Mouse (Mus musculus): Measurements from ENCODE around the gene Il12rb1. TPM values are rescaled to one million over a fixed set of nuclear protein-coding genes. Genes with fewer than 3 reads are reported as not detected.
A peak's percentile ranks its signal among the peaks of the same experiment; 100 is the strongest.

Gene Il12rb1
- polyA plus RNA-seq, 1 experiment from 2014 or later: 0.06 TPM

DNA sequence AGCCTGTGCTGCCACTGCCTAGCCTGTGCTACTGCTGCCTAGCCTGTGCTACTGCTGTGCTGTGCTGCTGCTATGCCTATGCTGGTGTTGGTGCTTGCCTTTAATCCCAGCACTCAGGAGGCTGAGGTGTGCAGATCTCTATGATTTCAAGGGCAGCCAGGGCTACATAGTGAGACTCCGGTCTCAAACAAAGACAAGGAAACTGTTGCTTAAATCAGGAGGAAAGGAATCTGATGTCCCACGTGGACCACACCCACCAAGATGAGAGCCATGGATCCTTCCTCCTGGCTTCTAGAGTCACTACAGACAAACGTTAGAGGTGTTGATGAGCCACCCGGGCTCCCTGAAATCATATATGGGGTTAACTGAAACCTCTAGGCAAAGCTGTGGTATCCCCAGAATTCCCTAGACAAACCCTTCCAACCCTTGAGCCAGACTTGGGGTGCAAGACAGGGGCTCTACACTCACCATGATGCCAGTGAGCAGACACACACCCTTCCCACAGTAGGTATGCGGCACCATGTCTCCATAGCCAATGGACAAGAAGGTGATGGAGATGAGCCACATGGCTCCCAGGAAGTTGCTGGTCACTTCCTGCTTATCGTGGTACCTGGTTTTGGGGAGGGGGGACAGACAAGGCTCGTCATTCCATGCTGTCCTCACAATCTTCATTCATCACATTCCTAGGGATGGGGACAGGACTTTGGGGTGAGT, 42.0 kb downstream of the Il12rb1 start:
- Histone ChIP-seq H3K9ac (no peak overlapping the region), H3K27ac (no peak overlapping the region), H3K4me3 (no peak overlapping the region), H3K4me1 (peaks cover 15% of the 10 kb centered on the region), H3K4me2 (replicated peaks) (no peak overlapping the region), H3K36me3 (peaks cover 6% of the 10 kb centered on the region; the same call in 1 of the 2 replicates), H3K9me3 (no peaks in the 10 kb centered on the region), H3K27me3 (peaks cover 6% of the 10 kb centered on the region)
- 75% methylated on average over 7 of the region's 7 CpGs for WGBS
- ATAC-seq (ENCODE audit: low FRiP score, low read depth): no peak

DNA sequence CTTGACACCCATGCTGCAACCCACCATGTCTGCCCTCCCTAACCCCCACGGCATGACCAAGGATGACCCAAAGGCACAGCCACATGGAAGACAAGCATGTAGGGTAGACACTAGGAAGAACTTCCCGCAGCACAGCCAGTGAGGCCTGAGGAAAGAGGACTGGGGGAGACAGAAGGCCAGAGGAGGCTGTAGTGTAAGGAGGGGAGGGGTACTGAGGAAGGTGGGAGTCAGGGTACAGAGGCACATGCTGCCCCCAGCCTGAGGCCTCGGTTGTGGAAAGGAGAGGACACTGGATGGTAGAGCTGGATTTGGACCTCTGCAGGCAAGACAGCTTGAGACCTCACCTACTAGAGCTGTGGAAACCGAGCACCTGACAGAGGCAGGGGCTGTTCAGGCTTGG, 42.7 kb downstream of the Il12rb1 start:
- Histone ChIP-seq H3K9ac (no peak overlapping the region), H3K4me3 (no peak overlapping the region), H3K9me3 (no peaks in the 10 kb centered on the region), H3K4me2 (replicated peaks) (no peak overlapping the region), H3K4me1 (peaks cover 15% of the 10 kb centered on the region), H3K27ac (no peak overlapping the region), H3K36me3 (peaks cover 6% of the 10 kb centered on the region; the same call in 1 of the 2 replicates), H3K27me3 (peaks cover 6% of the 10 kb centered on the region)
- no peak for ATAC-seq (ENCODE audit: low FRiP score, low read depth)
- WGBS: 83% methylated on average over 4 of the region's 4 CpGs

- Histone ChIP-seq H3K4me2 (replicated peaks) (no peak overlapping the region), H3K36me3 (peaks cover 6% of the 10 kb centered on the region; the same call in 1 of the 2 replicates), H3K27me3 (peaks cover 4% of the 10 kb centered on the region), H3K9ac (peak overlapping the region; percentile 50), H3K4me3 (no peak overlapping the region), H3K27ac (peak overlapping the region; percentile 15; the same call in 1 of the 2 replicates), H3K4me1 (peaks cover 22% of the 10 kb centered on the region), H3K9me3 (no peaks in the 10 kb centered on the region)
- WGBS: 26% methylated on average over 6 of the region's 6 CpGs
- peak; percentile 24; the same call in 1 of the 2 replicates for ATAC-seq (ENCODE audit: low FRiP score, low read depth)
Measured at GRCm38 (mm10) chr8:70851837-70852236, 43.6 kb downstream of the Il12rb1 start.

DNA sequence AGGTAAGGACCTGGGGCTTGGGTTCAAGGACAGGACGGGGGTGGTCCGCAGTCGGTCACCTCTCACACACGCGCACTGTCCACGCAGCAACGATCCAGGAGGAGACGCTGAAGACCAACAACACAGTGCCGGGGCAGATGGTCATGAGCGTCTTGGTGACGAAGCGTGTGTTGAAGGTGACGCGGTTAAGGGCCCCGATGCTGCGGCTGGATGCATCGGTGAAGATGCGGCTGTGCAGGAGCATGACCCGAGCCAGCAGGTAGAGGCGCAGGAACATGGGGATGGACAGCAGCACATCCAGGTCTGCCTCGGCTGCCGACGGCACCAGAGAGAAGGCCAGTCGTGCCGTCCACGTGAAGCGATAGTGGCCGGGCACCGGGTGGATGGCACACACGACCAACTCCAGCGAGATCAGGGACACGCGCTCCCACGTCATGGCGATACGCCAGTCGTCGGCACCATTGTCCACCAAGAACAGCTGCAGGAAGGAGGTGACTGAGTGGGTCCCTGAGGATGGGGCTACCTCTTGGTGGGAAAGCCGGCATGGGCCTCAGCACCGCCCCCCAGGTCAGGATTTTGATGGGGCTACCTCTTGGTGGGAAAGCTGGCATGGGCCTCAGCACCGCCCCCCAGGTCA, 44.5 kb downstream of the Il12rb1 start:
- H3K4me2 ChIP-seq (replicated peaks): no peak overlapping the region
- H3K27me3 ChIP-seq: peaks cover 1% of the 10 kb centered on the region; the same call in 1 of the 2 replicates
- H3K9ac ChIP-seq: peak overlapping the region; percentile 50; the same call in 1 of the 2 replicates
- peaks cover 30% of the 10 kb centered on the region for H3K4me1 ChIP-seq
- 90% methylated on average over 41 of the region's 41 CpGs for WGBS
- H3K36me3 ChIP-seq: peaks cover 6% of the 10 kb centered on the region; the same call in 1 of the 2 replicates
- ATAC-seq (ENCODE audit: low FRiP score, low read depth): no peak
- no peak overlapping the region for H3K27ac ChIP-seq
- H3K4me3 ChIP-seq: no peak overlapping the region
- no peaks in the 10 kb centered on the region for H3K9me3 ChIP-seq

DNA sequence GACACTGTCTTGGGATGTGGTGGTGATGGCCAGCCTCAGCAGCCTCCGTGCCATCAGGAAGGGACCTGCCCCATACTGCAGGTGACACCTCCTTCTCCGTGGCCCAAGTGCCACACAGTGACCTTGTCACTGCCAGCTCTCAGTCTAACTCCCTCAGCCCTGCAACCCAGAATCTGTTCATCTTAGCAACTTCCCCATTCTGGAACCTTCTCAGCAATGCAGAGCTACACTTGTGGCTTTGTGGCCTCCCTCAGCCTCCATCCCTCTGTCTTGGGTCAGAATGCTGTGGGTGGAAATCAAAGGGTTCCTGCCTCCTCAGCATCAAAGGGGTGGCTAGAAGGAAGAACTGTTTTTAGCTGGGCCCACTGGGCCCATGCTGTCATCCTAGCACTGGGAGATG, 45.6 kb downstream of the Il12rb1 start:
- Histone ChIP-seq H3K27me3 (no peaks in the 10 kb centered on the region), H3K4me2 (replicated peaks) (no peak overlapping the region), H3K4me1 (peaks cover 40% of the 10 kb centered on the region), H3K27ac (no peak overlapping the region), H3K9ac (no peak overlapping the region), H3K4me3 (no peak overlapping the region), H3K36me3 (peaks cover 6% of the 10 kb centered on the region; the same call in 1 of the 2 replicates), H3K9me3 (no peaks in the 10 kb centered on the region)
- 85% methylated on average over 2 of the region's 2 CpGs for WGBS
- ATAC-seq (ENCODE audit: low FRiP score, low read depth): no peak

DNA sequence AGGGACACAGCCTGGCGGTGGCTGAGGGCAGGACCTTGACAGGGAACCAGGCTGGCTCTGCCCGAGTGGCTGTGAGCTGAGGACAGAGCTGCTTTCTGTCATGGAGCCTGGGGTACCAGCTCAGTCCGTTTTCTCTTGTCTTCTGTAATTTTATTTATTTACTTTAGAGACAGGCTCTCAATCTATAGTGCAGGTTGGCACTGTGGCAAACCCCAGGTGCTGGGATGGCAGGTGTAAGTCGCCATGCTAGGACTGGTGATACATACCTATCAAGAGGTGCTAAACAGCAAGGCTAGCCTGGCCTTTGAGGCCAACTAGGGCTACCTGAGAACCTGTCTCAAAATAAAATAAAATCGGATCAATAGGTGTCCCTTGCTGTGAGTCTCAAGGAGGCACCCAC, 47.8 kb downstream of the Il12rb1 start:
- WGBS: 64% methylated on average over 5 of the region's 5 CpGs
- ATAC-seq (ENCODE audit: low FRiP score, low read depth): no peak
- Histone ChIP-seq H3K9ac (no peak overlapping the region; the same call in 1 of the 2 replicates), H3K9me3 (no peaks in the 10 kb centered on the region), H3K27ac (no peak overlapping the region), H3K4me2 (replicated peaks) (peak overlapping the region; percentile 85), H3K27me3 (no peaks in the 10 kb centered on the region), H3K36me3 (peaks cover 6% of the 10 kb centered on the region; the same call in 1 of the 2 replicates), H3K4me3 (peak overlapping the region; percentile 54; the same call in 1 of the 2 replicates), H3K4me1 (peaks cover 40% of the 10 kb centered on the region)

- Histone ChIP-seq H3K4me3 (peak overlapping the region; percentile 54), H3K27ac (no peak overlapping the region)
- ATAC-seq (ENCODE audit: low FRiP score, low read depth): peak; percentile 72
Measured at GRCm38 (mm10) chr8:70856541-70857197, 48.4 kb downstream of the Il12rb1 start.

GRCm38 (mm10) chr8:70857516-70857915, 49.3 kb downstream of the Il12rb1 start:
- ATAC-seq (ENCODE audit: low FRiP score, low read depth): no peak
- 14% methylated on average over 4 of the region's 4 CpGs for WGBS
- peak overlapping the region; percentile 54 for H3K4me3 ChIP-seq
- 0 out of 2 replicates have a peak overlapping the region, but pooled peaks have one; percentile 73 for H3K9ac ChIP-seq
- peak overlapping the region; percentile 39; the same call in 1 of the 2 replicates for H3K27ac ChIP-seq
- peaks cover 4% of the 10 kb centered on the region; the same call in 1 of the 2 replicates for H3K36me3 ChIP-seq
- no peaks in the 10 kb centered on the region for H3K9me3 ChIP-seq
- H3K27me3 ChIP-seq: peaks cover 14% of the 10 kb centered on the region
- peak overlapping the region; percentile 85 for H3K4me2 ChIP-seq (replicated peaks)
- peaks cover 31% of the 10 kb centered on the region for H3K4me1 ChIP-seq

More at GRCm38 (mm10) chr8:70856541-70857197, 48.4 kb downstream of the Il12rb1 start:
- Histone ChIP-seq H3K9me3 (no peaks in the 10 kb centered on the region), H3K4me1 (peaks cover 36% of the 10 kb centered on the region), H3K27me3 (peaks cover 5% of the 10 kb centered on the region), H3K9ac (peak overlapping the region; percentile 73), H3K4me2 (replicated peaks) (peak overlapping the region; percentile 85), H3K36me3 (peaks cover 6% of the 10 kb centered on the region; the same call in 1 of the 2 replicates)
- WGBS: 7% methylated on average over 33 of the region's 33 CpGs

- H3K4me2 ChIP-seq (replicated peaks): peak within 1 kb of the TSS; percentile 96
- H3K27me3 ChIP-seq: peaks cover 31% of the 10 kb centered on the region
- no peaks in the 10 kb centered on the region for H3K9me3 ChIP-seq
- H3K4me1 ChIP-seq: peaks cover 43% of the 10 kb centered on the region
- peak within 1 kb of the TSS; percentile 70 for H3K9ac ChIP-seq
- H3K4me3 ChIP-seq: peak within 1 kb of the TSS; percentile 51
- under 1% methylated on average over 55 of the region's 55 CpGs for WGBS
- ATAC-seq (ENCODE audit: low FRiP score, low read depth): no peak
- no peak within 1 kb of the TSS for H3K27ac ChIP-seq
- H3K36me3 ChIP-seq: peaks cover 4% of the 10 kb centered on the region
Measured at GRCm38 (mm10) chr8:70862824-70863641, 54.8 kb downstream of the Il12rb1 start, which contains the start of gene Kcnn1. TSS of gene Kcnn1 (minus strand) at chr8:70863258.

DNA sequence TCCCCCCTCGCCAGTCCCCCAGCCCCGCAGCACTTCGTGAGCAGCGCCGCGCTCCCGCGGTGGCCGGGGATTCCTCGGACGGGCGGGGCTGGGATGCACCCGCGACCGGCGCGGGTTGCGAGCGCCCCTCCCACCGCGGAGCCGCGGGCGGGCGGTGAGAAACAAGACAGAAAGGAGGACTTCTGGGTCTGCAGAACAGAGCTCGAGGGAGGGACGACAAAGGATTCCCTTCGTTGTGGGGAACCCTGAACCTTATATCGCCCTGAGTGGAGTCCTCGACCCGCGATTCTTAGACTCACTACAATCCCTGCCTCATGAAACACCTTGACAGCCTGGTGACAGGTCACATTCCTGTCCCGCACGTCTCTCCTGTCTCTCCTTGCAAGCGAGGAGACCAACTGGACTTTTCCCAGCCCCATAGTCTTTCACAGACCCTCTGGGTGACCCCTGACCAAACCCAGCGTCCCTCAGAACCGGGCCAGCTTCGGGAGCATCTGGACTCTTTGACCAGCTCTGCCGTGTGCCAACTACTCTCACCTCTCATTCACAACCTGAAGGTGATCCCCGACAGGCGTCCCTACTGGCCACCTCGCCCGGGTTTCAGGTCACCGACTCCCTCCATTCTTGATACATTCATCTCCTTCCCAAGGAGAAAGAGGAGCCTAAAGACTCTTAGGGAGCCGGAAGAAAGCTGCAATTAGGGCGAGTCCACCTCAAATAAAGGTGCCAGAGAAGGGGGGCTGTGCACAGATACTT, 55.9 kb downstream of the Il12rb1 start:
- Histone ChIP-seq H3K4me2 (replicated peaks) (peak overlapping the region; percentile 96), H3K36me3 (peaks cover 12% of the 10 kb centered on the region), H3K9ac (peak overlapping the region; percentile 70), H3K4me1 (peaks cover 48% of the 10 kb centered on the region), H3K27ac (0 out of 2 replicates have a peak overlapping the region, but pooled peaks have one; percentile 70), H3K27me3 (peaks cover 31% of the 10 kb centered on the region), H3K4me3 (peak overlapping the region; percentile 51), H3K9me3 (no peaks in the 10 kb centered on the region)
- under 1% methylated on average over 46 of the region's 46 CpGs for WGBS
- ATAC-seq (ENCODE audit: low FRiP score, low read depth): no peak

Data from limb, embryonic 13.5 days (tissue).